Mouse (Mus musculus) brain, embryonic 14.5 days (tissue): ENCODE data around the gene Dgkh. TPM values are rescaled to one million over a fixed set of nuclear protein-coding genes. Genes with fewer than 3 reads are reported as not detected.
"Not testable (repeated sequence)": the region's sequence is repeated elsewhere in the genome, so short reads cannot be mapped to it uniquely, and the experiment has no call there.

ENCODE experiments used
- DNase-seq: peaks from one replicate; pipeline ENCODE4 v3.0.0-alpha.2; 2011; ENCODE audit warnings: low read depth
- CTCF ChIP-seq: fragments of 200-500 bp; IDR thresholded peaks from 2 replicates; pipeline ENCODE4 v1.5.1; 2012; ENCODE audit warnings: inconsistent platforms, mild to moderate bottlenecking, moderate library complexity, borderline replicate concordance; ENCODE audit not compliant: insufficient read depth, insufficient read length; ENCODE audit errors: extremely low read depth
- POLR2A ChIP-seq: fragments of 200-500 bp; IDR thresholded peaks from 2 replicates; pipeline ENCODE4 v1.6.1; 2012; ENCODE audit warnings: mild to moderate bottlenecking, inconsistent platforms, borderline replicate concordance; ENCODE audit not compliant: poor library complexity, insufficient read depth, insufficient read length, severe bottlenecking; ENCODE audit errors: extremely low read depth
- polyA plus RNA-seq: library from polyadenylated mRNA; depleted of rRNA; stranded (reverse); fragments of >200 nt; gene quantifications from 2 replicates; pipeline ENCODE4 v1.2.3, GENCODE M21; 2012

Gene Dgkh
- polyA plus RNA-seq, 1 experiment: 4.9 TPM

DNA sequence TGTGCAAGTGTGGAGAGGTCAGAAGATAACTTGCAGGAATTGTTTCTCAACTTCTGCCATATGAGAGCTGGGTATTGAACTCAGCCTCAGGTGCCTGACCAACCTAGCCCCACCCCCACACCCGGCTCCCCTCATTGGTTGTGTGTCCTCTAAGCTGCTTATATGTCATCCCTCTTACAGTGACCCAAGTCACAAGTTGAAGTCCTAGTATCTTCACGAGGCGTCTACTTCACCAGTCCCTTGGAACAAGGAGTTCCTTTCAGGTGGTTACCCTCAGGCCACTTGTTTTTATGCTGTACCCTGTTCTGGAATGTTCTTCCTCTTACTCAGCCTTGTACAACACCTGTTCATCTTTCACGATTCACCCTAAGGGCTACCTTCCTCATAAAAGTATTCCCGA lies 2.0 kb upstream of the Dgkh start:
- TF ChIP-seq POLR2A (no peak), CTCF (no peak)
- no peak for DNase-seq

DNA sequence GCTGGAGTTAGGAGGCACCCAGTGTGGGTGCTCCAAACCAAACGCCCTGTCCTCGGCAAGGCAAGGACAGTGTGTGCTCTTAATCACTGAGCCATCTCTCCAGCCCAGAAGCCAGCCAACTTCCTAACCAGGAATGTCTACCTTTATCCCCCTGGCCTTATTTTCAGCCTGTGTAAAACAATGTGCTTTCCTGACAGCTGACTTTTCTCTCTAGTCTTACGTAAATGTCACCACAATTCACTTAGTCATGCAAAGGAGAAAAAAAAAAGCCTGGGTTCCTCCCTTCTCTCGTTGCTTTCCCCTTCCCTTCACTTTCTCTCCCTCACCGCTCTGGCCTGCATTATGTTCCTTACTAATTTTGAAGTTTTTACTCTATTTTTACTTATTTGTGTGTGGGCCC lies 1.6 kb upstream of the Dgkh start:
- DNase-seq: not testable (repeated sequence)

DNA sequence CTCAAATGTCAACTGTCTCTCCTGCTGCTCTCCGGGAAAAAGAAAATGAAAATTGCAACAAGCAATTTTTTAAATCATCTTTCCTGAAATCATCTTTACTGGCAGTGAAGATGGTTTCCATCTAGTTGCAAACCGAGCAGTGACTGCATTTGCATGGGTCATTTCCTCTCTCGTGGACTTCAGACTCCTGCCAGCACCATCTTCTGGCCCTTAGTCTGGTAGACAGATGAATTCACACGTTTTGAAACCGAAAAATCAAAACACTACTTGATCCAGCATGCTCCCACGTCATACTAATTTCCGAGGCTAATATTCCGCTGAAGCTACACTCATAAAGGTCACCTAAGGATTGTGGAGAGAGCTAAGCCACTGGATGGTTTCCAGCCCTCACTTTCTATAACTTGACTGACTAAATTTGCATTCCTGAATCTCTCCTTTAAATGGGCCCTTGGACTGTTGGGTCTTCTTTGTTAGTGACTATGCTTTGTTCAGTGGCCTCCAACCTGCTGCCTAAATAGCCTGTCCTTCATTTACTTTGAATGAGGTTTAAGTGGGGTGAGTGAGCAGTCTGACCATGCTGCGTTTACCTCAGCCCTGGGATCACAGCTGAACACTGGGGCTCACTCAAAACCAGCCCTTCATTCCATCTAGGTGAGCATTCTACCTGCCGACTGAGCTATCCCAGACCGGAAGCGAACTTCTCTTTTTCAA lies 945 bp upstream of the Dgkh start:
- TF ChIP-seq CTCF (no peak), POLR2A (no peak)
- peak; percentile 41 for DNase-seq

DNA sequence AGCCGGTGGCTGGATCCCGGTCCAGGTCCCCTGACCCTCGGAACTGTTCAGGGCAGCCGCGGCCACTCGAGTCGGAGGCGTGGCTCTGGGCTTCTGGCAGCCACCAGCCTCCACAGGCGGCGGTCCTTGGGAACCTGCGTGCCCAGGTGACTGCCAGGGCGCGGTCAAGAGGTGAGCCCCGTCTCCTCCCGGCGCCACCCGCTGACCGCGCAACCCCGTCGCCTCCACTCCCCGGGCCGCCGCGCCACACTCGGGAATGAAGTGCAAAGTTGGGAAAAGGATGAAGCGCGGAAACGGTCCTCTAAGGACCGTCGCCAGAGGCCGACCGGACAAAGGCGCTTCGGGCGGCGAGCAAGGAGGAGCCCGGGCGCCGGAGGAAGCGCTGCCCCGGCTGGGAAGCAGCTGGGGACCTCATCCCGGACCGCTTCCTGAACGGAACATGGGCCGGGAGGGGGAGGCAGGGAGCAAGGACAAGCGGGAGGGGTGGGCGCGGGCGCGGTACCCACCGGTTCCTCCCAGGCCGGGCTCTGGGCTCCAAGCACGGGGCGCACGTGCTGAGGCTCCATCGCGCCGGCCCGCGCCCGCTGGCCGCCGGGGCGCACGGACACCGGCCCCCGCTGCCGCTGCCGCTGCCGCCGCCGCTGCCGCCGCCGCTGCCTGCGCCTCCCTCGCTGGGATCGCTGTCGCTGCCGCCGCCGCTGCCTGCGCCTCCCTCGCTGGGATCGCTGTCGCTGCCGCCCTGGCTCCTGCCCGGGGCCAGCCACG lies 542 bp downstream of the Dgkh start:
- DNase-seq: peak; percentile 60

DNA sequence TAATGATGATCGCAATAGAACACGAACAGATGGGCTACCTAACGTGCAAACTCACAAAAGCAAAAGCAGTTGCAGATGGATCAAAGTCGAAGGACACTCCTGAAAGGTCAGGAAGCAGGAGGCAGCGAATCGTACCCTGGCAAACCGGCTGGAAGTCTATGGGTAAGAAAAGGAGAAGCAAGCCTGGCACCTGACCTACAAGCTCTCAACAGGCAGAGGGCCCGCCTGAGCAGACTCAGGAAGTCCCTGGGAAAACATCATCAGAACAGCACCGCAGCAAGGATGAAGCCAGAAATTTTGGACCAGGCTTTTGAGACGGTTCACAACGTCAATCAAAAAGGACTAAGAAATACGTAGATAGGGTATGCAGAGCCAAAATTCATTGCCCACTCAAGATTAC lies 1.3 kb downstream of the Dgkh start:
- TF ChIP-seq POLR2A (no peak), CTCF (peak; percentile 17; the same call in 1 of the 2 replicates)
- DNase-seq: peak; percentile 60

More for the DNA sequence above, 542 bp downstream of the Dgkh start:
- TF ChIP-seq POLR2A: no peak
- no peak for TF ChIP-seq CTCF

DNA sequence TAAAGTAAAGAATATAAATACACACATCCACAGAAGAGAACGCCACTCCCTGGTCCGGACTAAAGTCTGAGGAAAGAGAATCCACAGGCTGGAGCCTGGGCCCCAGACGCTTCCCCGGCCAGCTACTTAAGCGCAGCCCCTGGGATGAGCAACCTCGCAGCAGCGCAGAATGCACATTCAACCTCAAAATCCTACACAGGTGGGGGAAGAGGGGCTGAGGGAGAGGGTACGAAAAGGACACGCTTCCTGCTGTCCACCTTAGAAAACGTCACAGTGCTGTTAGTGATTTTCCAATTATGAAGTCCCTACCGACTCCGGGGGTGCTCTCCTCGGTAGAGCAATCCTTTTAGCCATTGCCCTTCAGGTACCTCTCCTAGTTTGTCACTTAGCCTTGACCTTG lies 6.6 kb downstream of the Dgkh start:
- DNase-seq: no peak
- TF ChIP-seq CTCF (no peak), POLR2A (no peak)

DNA sequence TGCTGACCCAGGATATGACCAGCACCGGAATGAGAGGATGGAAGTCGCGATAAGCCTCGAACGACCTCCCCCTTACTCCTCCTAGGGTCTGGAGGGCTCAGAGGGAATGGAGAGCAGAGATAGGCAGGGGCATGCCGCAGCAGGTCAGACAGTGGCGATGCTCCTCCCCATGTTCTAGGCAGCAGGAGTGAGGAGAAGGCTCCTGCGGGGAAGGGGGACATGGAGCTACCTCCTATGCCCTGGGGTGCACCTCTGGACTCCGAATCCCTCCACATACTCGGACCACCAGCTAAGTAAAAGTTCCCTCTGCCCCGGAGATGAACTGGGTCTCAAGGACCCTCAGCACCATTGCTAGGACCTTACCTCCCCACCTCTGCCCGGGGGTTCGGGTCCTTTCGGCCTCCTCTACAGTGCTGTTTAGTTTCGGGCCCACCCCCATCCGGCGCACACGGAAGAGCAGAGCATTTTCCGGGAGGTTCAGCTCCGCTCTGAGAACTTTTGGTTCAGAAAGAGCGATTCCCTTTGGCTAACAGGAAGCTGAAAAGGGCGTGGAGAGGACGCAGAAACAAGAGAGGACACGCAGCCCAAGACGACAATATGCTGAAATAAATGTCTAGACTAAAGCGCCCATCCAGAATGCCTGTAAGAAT lies 7.1 kb downstream of the Dgkh start:
- TF ChIP-seq CTCF: no peak
- no peak for TF ChIP-seq POLR2A
- DNase-seq: peak; percentile 18

DNA sequence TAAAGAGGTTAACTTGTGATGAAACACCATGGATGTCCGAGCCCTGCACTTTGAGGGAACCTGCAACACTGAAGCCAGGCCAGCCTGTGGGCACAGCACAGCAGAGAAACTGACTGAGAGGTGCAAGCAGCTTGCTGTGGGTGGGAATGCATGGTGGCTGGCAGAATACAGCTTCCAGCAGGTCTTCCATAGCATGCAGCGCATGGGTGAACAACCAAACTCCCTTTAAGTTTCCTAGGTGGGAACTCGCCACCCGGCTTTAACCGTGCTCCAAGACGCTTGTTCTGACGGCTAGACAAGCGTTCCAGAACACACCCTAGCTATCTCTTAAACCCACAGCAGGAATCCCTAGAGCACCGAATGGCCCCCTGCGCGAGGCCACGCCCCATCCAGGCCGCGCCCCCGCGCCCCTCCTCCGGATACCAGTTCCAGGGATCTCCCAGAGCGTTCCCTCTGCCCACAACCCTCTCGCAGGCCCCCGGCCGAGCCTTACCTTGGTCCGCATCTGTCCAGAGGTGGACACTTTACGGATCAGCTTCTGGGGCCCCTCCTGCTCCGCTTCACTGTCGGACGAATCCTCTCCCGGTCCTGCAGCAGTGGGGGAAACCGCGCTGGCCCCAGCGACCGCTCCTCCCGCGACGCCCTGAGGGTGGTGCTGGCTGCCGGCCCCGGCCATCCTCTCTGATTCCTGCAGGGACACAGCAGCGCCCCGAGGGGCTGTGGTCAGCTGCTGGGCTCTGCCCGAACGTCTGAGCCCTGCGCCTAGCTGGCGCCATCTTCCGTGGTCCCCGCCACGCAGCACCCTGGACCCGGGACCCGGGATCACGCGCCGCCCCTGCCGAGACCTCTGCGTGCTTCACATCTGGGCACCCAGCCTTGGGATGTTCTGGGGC lies 7.9 kb downstream of the Dgkh start:
- peak; percentile 54 for DNase-seq
- no peak for TF ChIP-seq POLR2A
- no peak for TF ChIP-seq CTCF

DNA sequence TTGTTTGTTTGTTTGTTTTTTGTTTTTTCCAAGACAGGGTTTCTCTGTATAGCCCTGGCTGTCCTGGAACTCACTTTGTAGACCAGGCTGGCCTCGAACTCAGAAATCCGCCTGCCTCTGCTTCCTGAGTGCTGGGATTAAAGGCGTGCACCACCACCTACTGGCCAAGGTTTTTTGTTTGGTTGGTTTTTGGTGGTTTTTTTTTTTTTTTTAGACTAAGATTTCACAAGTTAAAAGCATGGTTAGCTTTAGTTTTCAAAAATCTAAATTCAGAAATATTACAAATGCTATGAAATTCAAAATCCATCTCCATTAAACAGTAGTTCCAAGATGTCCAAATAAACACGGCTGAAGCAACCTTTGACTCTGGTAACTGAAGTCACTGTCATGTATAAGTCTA lies 8.9 kb downstream of the Dgkh start:
- not testable (repeated sequence) for DNase-seq

DNA sequence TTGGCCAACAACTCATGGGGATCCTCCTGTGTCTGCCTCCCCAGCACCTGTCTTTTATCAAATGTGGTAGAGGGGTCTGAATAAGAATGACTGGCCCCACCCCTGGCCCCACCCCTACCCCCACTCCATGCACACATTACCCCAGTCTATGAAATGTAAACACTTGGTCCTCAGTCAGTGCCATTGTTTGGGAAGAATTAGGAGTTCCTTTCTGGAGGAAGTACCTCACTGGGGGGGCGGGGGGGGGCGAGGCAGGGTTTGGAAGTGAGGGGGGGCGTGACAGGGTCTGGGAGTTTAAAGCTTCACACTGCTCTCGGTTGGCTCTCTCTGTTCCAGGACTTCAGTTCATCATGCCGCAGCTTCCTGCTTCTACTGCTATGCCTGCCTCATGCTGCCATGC lies 10.5 kb downstream of the Dgkh start:
- TF ChIP-seq CTCF: no peak
- TF ChIP-seq POLR2A: no peak
- no peak for DNase-seq

DNA sequence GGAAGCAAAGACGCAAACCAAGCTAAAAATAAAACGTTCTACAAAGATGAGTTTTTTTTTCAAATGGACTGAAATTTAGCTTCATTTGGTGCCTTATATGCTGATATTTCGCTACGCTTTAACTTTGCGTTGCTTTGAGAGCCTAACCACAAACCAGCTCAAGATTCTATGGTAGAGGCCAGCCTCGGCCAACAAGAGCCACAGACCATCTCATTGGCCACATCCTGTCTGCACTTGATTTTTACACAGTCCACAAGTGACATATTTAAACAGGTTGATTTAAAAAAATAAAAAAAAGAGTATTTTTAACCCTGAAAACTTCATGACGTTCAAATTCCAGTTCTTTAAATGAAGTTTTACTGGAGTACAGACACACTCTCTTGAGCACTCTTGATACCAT lies 16.5 kb downstream of the Dgkh start:
- TF ChIP-seq POLR2A: no peak
- no peak for TF ChIP-seq CTCF
- no peak for DNase-seq
